8 mouse cellular contexts compared by ENCODE assay signal in genomic region chr3:88553525-88553879, GRCm38 (mm10). TPM values are rescaled to one million over a fixed set of nuclear protein-coding genes. Genes with fewer than 3 reads are reported as not detected.
A peak's percentile ranks its signal among the peaks of the same experiment; 100 is the strongest.
DNase-seq lines count a peak whose midpoint lies in the region; ATAC-seq and TF ChIP-seq lines count a peak whose summit lies in the region.

Gene Ubqln4 (plus strand): TSS chr3:88553758.

- H3K27me3 ChIP-seq in Patski: no peaks in the 10 kb centered on the region
- H3K27me3 ChIP-seq in hindbrain, embryonic 16.5 days (replicated peaks; ENCODE audit: control insufficient read depth, insufficient read depth, low read length): no peaks in the 10 kb centered on the region

- no peaks in the 10 kb centered on the region for H3K9me3 ChIP-seq in hindbrain, embryonic 16.5 days (ENCODE audit: control insufficient read depth, low read length)

- peak within 1 kb of the TSS; percentile 99 for H3K27ac ChIP-seq in gastrocnemius, adult 2 months
- peak within 1 kb of the TSS; percentile 94 for H3K27ac ChIP-seq in hindbrain, embryonic 16.5 days (ENCODE audit: low read depth, low read length)
- H3K27ac ChIP-seq in macrophage: peak within 1 kb of the TSS; percentile 84

- H3K79me2 ChIP-seq in macrophage (ENCODE audit: inconsistent target): peaks cover 30% of the 10 kb centered on the region

- ATAC-seq in Patski: peak; percentile 84
- peak; percentile 82 for ATAC-seq in hindbrain, embryonic 16.5 days

- intact Hi-C loops in gastrocnemius, adult 2 months (cut with DNase I): no loop called here

- in situ Hi-C loops in Patski (cut with MboI; ENCODE audit: low pct_unique_long_range_greater_than_20kb): no loop called here

- peaks cover 13% of the 10 kb centered on the region for H3K36me3 ChIP-seq in hindbrain, embryonic 16.5 days (ENCODE audit: control insufficient read depth, insufficient read depth, low read length)
- peaks cover 12% of the 10 kb centered on the region; the same call in 1 of the 2 replicates for H3K36me3 ChIP-seq in macrophage (ENCODE audit: inconsistent target)

- under 1% methylated on average over 21 of the region's 37 CpGs for WGBS in hindbrain, embryonic 16.5 days
- 1% methylated on average over 23 of the region's 37 CpGs for WGBS in macrophage (ENCODE audit: missing documents)

- peak; percentile 63 for DNase-seq in Patski (ENCODE audit: low read depth, low spot score)
- DNase-seq in cerebellum, postnatal 4 days (ENCODE audit: low spot score in 2 of 2): peak; percentile 86 to 96
- DNase-seq in gastrocnemius, adult 2 months: peak; percentile 96
- DNase-seq in left cerebral cortex, adult 18-20 months (ENCODE audit: low spot score in 2 of 2): peak; percentile 84 to 89
- peak; percentile 86 for DNase-seq in retina, postnatal 7 days (ENCODE audit: low read depth, low spot score)
- peak; percentile 88 to 90 for DNase-seq in urinary bladder, adult 18-20 months (ENCODE audit: low spot score in 2 of 2)

- POLR2A ChIA-PET in Patski (lab: Charles Lee): interaction anchor here (0.8 to 4.9 kb wide), 6 partner anchors 10 to 38 kb away, joined by 3 to 35 read pairs (median 6); no protein-coding TSS in a partner anchor

- peaks cover 20% of the 10 kb centered on the region for H3K4me1 ChIP-seq in hindbrain, embryonic 16.5 days (ENCODE audit: control insufficient read depth, insufficient read depth, low read depth, low read length)

- CTCF ChIA-PET in Patski (lab: Charles Lee): interaction anchor here (1.5 to 4.5 kb wide), 4 partner anchors 9 to 39 kb away, joined by 4 to 29 read pairs (median 8); no protein-coding TSS in a partner anchor

- H3K9ac ChIP-seq in hindbrain, embryonic 16.5 days (ENCODE audit: low read depth, low read length): peak within 1 kb of the TSS; percentile 96

- H3K4me2 ChIP-seq in hindbrain, embryonic 16.5 days (ENCODE audit: low read length): peak within 1 kb of the TSS; percentile 91

- H3K4me3 ChIP-seq in gastrocnemius, adult 2 months: peak within 1 kb of the TSS; percentile 92
- H3K4me3 ChIP-seq in hindbrain, embryonic 16.5 days (ENCODE audit: low read length): peak within 1 kb of the TSS; percentile 78
- peak within 1 kb of the TSS; percentile 91 for H3K4me3 ChIP-seq in macrophage (ENCODE audit: inconsistent target)

- TF ChIP-seq CTCF in Patski (IDR thresholded peaks at IDR 0.05): no peak
- peak; percentile 93 for TF ChIP-seq CTCF in gastrocnemius, adult 2 months (IDR thresholded peaks at IDR 0.05)

RNA-seq across cellular contexts. Expression of gene Ubqln4, which starts in this region (rescaled TPM):
- polyA plus RNA-seq in Patski (2021): 143 TPM
- total RNA-seq in gastrocnemius, adult 2 months (2021): 10 to 100 TPM; 78.2 to 90.2 TPM
- 40.1 and 44.4 TPM in 2 replicates for polyA plus RNA-seq in hindbrain, embryonic 16.5 days (2015; fragmentation: Nextera tagmentation; extraction: Ambion mirVana)
- 100 to 1,000 TPM; 143 to 147 TPM for total RNA-seq in left cerebral cortex, adult 18-20 months (2021)
- total RNA-seq in macrophage (2018; cell fraction: chromatin; rRNA removed): 10 to 100 TPM; 13.2 to 83.4 (median 37.9) TPM
- 10 to 100 TPM; 19.8 to 27.6 (median 24.4) TPM for total RNA-seq in macrophage (2018; cell fraction: cytosol; rRNA removed)
- total RNA-seq in macrophage (2018; cell fraction: nucleus; rRNA removed): 10 to 100 TPM; 15.2 to 81.8 (median 29.2) TPM
- 26.3 to 31.7 TPM (median 26.5 TPM) in 3 replicates for polyA plus RNA-seq in macrophage (2018)

Comparison
In these comparisons a context has a peak if more than half of its experiments do, and no peak if none do; other contexts are left out.
1. Peak in every context shown above with its lines: DNase-seq, ATAC-seq, H3K4me3 ChIP-seq and H3K27ac ChIP-seq.